Mouse (Mus musculus): Measurements from ENCODE around the gene Cdh7. TPM values are rescaled to one million over a fixed set of nuclear protein-coding genes. Genes with fewer than 3 reads are reported as not detected.

Gene Cdh7
- 0.52 TPM in 1 of 2 replicates, not detected in the other for polyA plus RNA-seq (2011; ENCODE audit: insufficient read depth, insufficient read length, low replicate concordance, missing spikeins)

GRCm38 (mm10) chr1:109982064-109982808, at the start of gene Cdh7:
TSS of gene Cdh7 (plus strand) at chr1:109982431.
- no peak for TF ChIP-seq POLR2A (IDR thresholded peaks at IDR 0.05; ENCODE audit: borderline replicate concordance, control insufficient read depth, low read depth, low read length)
- TF ChIP-seq CTCF (IDR thresholded peaks at IDR 0.05; ENCODE audit: control insufficient read depth, insufficient read depth, low read length), result no peak
- Histone ChIP-seq H3K4me3 (replicated peaks; ENCODE audit: control insufficient read depth, low read depth, low read length) (no peak within 1 kb of the TSS), H3K4me1 (ENCODE audit: control insufficient read depth, insufficient read depth, low read length) (no peaks in the 10 kb centered on the region), H3K27ac (ENCODE audit: control insufficient read depth, insufficient read depth, low read depth, low read length, poor library complexity) (no peak within 1 kb of the TSS)
- 10% methylated on average over 35 of the region's 35 CpGs for WGBS

GRCm38 (mm10) chr1:109932674-109933073, 49.6 kb upstream of the Cdh7 start:
- TF ChIP-seq POLR2A (IDR thresholded peaks at IDR 0.05; ENCODE audit: borderline replicate concordance, control insufficient read depth, low read depth, low read length) (no peak), CTCF (IDR thresholded peaks at IDR 0.05; ENCODE audit: control insufficient read depth, insufficient read depth, low read length) (no peak)
- H3K4me3 ChIP-seq (replicated peaks; ENCODE audit: control insufficient read depth, low read depth, low read length), result no peak overlapping the region
- no peak overlapping the region for H3K27ac ChIP-seq (ENCODE audit: control insufficient read depth, insufficient read depth, low read depth, low read length, poor library complexity)
- WGBS, result 79% methylated on average over 3 of the region's 3 CpGs
- no peaks in the 10 kb centered on the region for H3K4me1 ChIP-seq (ENCODE audit: control insufficient read depth, insufficient read depth, low read length)

- no peak overlapping the region for H3K4me3 ChIP-seq (replicated peaks; ENCODE audit: control insufficient read depth, low read depth, low read length)
- H3K27ac ChIP-seq (ENCODE audit: control insufficient read depth, insufficient read depth, low read depth, low read length, poor library complexity), result no peak overlapping the region
- WGBS, result 65% methylated on average over 2 of the region's 2 CpGs
- no peak for TF ChIP-seq CTCF (IDR thresholded peaks at IDR 0.05; ENCODE audit: control insufficient read depth, insufficient read depth, low read length)
- TF ChIP-seq POLR2A (IDR thresholded peaks at IDR 0.05; ENCODE audit: borderline replicate concordance, control insufficient read depth, low read depth, low read length), result no peak
- H3K4me1 ChIP-seq (ENCODE audit: control insufficient read depth, insufficient read depth, low read length), result no peaks in the 10 kb centered on the region
Measured at GRCm38 (mm10) chr1:109948571-109948970, 33.7 kb upstream of the Cdh7 start.

- Histone ChIP-seq H3K4me1 (ENCODE audit: control insufficient read depth, insufficient read depth, low read length) (no peaks in the 10 kb centered on the region), H3K27ac (ENCODE audit: control insufficient read depth, insufficient read depth, low read depth, low read length, poor library complexity) (no peak overlapping the region), H3K4me3 (replicated peaks; ENCODE audit: control insufficient read depth, low read depth, low read length) (no peak overlapping the region)
- TF ChIP-seq CTCF (IDR thresholded peaks at IDR 0.05; ENCODE audit: control insufficient read depth, insufficient read depth, low read length), result no peak
- TF ChIP-seq POLR2A (IDR thresholded peaks at IDR 0.05; ENCODE audit: borderline replicate concordance, control insufficient read depth, low read depth, low read length), result no peak
- 81% methylated on average over 5 of the region's 5 CpGs for WGBS
Measured at GRCm38 (mm10) chr1:109971721-109972425, 10.4 kb upstream of the Cdh7 start.

GRCm38 (mm10) chr1:109972426-109973015, 9.7 kb upstream of the Cdh7 start:
- no peaks in the 10 kb centered on the region for H3K4me1 ChIP-seq (ENCODE audit: control insufficient read depth, insufficient read depth, low read length)
- TF ChIP-seq CTCF (IDR thresholded peaks at IDR 0.05; ENCODE audit: control insufficient read depth, insufficient read depth, low read length) (no peak), POLR2A (IDR thresholded peaks at IDR 0.05; ENCODE audit: borderline replicate concordance, control insufficient read depth, low read depth, low read length) (no peak)
- WGBS, result 67% methylated on average over 4 of the region's 4 CpGs
- H3K27ac ChIP-seq (ENCODE audit: control insufficient read depth, insufficient read depth, low read depth, low read length, poor library complexity), result no peak overlapping the region
- H3K4me3 ChIP-seq (replicated peaks; ENCODE audit: control insufficient read depth, low read depth, low read length), result no peak overlapping the region

GRCm38 (mm10) chr1:109982809-109983536, 742 bp downstream of the Cdh7 start:
- Histone ChIP-seq H3K27ac (ENCODE audit: control insufficient read depth, insufficient read depth, low read depth, low read length, poor library complexity) (no peak overlapping the region), H3K4me3 (replicated peaks; ENCODE audit: control insufficient read depth, low read depth, low read length) (no peak overlapping the region), H3K4me1 (ENCODE audit: control insufficient read depth, insufficient read depth, low read length) (no peaks in the 10 kb centered on the region)
- 12% methylated on average over 38 of the region's 38 CpGs for WGBS
- TF ChIP-seq CTCF (IDR thresholded peaks at IDR 0.05; ENCODE audit: control insufficient read depth, insufficient read depth, low read length), result no peak
- TF ChIP-seq POLR2A (IDR thresholded peaks at IDR 0.05; ENCODE audit: borderline replicate concordance, control insufficient read depth, low read depth, low read length), result no peak

GRCm38 (mm10) chr1:109983537-109983912, 1.3 kb downstream of the Cdh7 start:
- Histone ChIP-seq H3K27ac (ENCODE audit: control insufficient read depth, insufficient read depth, low read depth, low read length, poor library complexity) (no peak overlapping the region), H3K4me1 (ENCODE audit: control insufficient read depth, insufficient read depth, low read length) (no peaks in the 10 kb centered on the region), H3K4me3 (replicated peaks; ENCODE audit: control insufficient read depth, low read depth, low read length) (no peak overlapping the region)
- 25% methylated on average over 6 of the region's 6 CpGs for WGBS
- TF ChIP-seq POLR2A (IDR thresholded peaks at IDR 0.05; ENCODE audit: borderline replicate concordance, control insufficient read depth, low read depth, low read length) (no peak), CTCF (IDR thresholded peaks at IDR 0.05; ENCODE audit: control insufficient read depth, insufficient read depth, low read length) (no peak)

All from bone marrow, adult 2 months (tissue).